11 mouse cellular contexts compared by ENCODE assay signal in the genomic region with DNA sequence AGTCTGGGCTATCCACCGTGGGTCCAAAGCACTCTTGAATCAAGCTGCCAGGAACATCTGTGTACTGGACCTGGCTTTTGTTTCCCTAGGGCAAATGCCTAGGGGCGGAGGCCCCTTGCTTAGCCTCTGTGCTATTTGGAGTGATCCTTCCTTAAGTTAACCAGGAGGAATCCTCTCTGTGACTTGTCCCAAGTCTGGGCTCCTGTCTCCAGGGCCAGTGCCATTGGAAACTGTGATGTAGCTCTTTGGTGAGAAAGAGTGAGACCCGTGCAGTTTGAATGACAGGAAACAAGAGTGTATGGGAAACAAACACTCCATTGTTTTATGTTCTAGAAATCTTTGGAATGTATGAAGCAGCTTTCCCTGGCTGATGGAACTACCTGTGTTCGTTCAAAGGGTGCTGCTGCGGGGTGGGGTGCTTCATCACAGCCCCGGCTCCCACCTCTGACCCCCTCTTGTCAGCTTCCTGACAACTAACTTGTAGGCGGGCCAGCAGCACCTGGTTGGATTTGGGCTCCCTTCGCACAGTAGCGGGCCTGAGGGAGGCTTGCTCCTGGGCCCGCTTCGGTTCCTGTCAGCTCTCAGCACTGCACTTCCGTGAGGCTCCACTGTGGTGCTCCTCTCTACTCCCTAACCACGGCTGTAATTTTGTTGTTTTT. TPM values are rescaled to one million over a fixed set of nuclear protein-coding genes. Genes with fewer than 3 reads are reported as not detected.
DNase-seq lines count a peak whose midpoint lies in the region; ATAC-seq and TF ChIP-seq lines count a peak whose summit lies in the region.
"Had no signal": no experiment of that assay in that cellular context is flagged by ENCODE, and none has a peak within 500 bp of the region (broad histone marks: within the 10 kb centered on the region; RNA-seq: fewer than 3 reads in every experiment).

No protein-coding gene starts in this region.

- peaks cover 62% of the 10 kb centered on the region for H3K36me3 ChIP-seq in heart, adult 2 months (ENCODE audit: control insufficient read depth, insufficient read depth, low read length)
- peaks cover 69% of the 10 kb centered on the region for H3K36me3 ChIP-seq in limb, embryonic 15.5 days
- peaks cover 10% of the 10 kb centered on the region for H3K36me3 ChIP-seq in midbrain, embryonic 11.5 days (ENCODE audit: control insufficient read depth, insufficient read depth, low read length)

- no peak overlapping the region for H3K4me3 ChIP-seq in cerebellum, adult 2 months (replicated peaks; ENCODE audit: insufficient read depth, low read depth, low read length)
- H3K4me3 ChIP-seq in left cerebral cortex, adult 2 months: no peak overlapping the region
- H3K4me3 ChIP-seq in heart, adult 2 months: no peak overlapping the region
- no peak overlapping the region for H3K4me3 ChIP-seq in limb, embryonic 15.5 days
- no peak overlapping the region for H3K4me3 ChIP-seq in midbrain, embryonic 11.5 days (ENCODE audit: low read depth, low read length)

- 0 out of 2 replicates have a peak, but pooled peaks have one; percentile 59 for TF ChIP-seq EP300 in heart, adult 2 months (IDR thresholded peaks at IDR 0.05; ENCODE audit: insufficient read depth, low read depth, low read length)

- H3K4me1 ChIP-seq in cerebellum, adult 2 months (ENCODE audit: control insufficient read depth, insufficient read depth, low read length): peaks cover 80% of the 10 kb centered on the region
- peaks cover 70% of the 10 kb centered on the region for H3K4me1 ChIP-seq in heart, adult 2 months (ENCODE audit: control insufficient read depth, insufficient read depth, low read length)
- peaks cover 19% of the 10 kb centered on the region for H3K4me1 ChIP-seq in limb, embryonic 15.5 days
- no peaks in the 10 kb centered on the region for H3K4me1 ChIP-seq in midbrain, embryonic 11.5 days (ENCODE audit: control insufficient read depth, insufficient read depth, low read length)

- WGBS in cerebellum, adult 2 months: 61% methylated on average over 13 of the region's 13 CpGs
- 39% methylated on average over 13 of the region's 13 CpGs for WGBS in heart, adult 2 months
- 66% methylated on average over 13 of the region's 13 CpGs for WGBS in limb, embryonic 15.5 days
- 89% methylated on average over 13 of the region's 13 CpGs for WGBS in midbrain, embryonic 11.5 days

- TF ChIP-seq POLR2A in cerebellum, adult 2 months (IDR thresholded peaks at IDR 0.05; ENCODE audit: borderline replicate concordance, insufficient read depth, low read length): no peak
- 0 out of 2 replicates have a peak, but pooled peaks have one; percentile 10 for TF ChIP-seq POLR2A in heart, adult 2 months (IDR thresholded peaks at IDR 0.05; ENCODE audit: insufficient read depth, low read depth, low read length)

- no peak for DNase-seq in cerebellum, adult 2 months
- DNase-seq in cerebellum, postnatal 10 days: no peak
- DNase-seq in left cerebral cortex, adult 2 months (ENCODE audit: extremely low spot score in 1 of 2, low spot score in 2 of 2): no peak
- DNase-seq in left cerebral cortex, adult 9 months (ENCODE audit: low spot score in 2 of 2): no peak
- peak; percentile 64 to 72 for DNase-seq in heart, adult 2 months
- no peak for DNase-seq in urinary bladder, postnatal 25 days (ENCODE audit: low spot score)
- no peak for DNase-seq in midbrain, embryonic 11.5 days (ENCODE audit: low spot score, missing footprints)
- DNase-seq: adrenal gland, postnatal 14 days; cerebellum, adult 9-10 months; kidney, postnatal 25 days had no signal

- no peaks in the 10 kb centered on the region for H3K27me3 ChIP-seq in cerebellum, adult 2 months (ENCODE audit: control insufficient read depth, insufficient read depth, low read length)
- no peaks in the 10 kb centered on the region for H3K27me3 ChIP-seq in heart, adult 2 months (ENCODE audit: control insufficient read depth, insufficient read depth, low read length)
- H3K27me3 ChIP-seq in limb, embryonic 15.5 days: no peaks in the 10 kb centered on the region
- no peaks in the 10 kb centered on the region for H3K27me3 ChIP-seq in midbrain, embryonic 11.5 days (ENCODE audit: control insufficient read depth, insufficient read depth, low read length)

- intact Hi-C loops in left cerebral cortex, adult 2 months (cut with DNase I): no loop called here
- intact Hi-C loops in heart, adult 2 months (cut with DNase I): loop anchor here (1.0 kb wide), 1 partner anchor 12 kb away; no protein-coding TSS in a partner anchor

- H3K9me3 ChIP-seq in limb, embryonic 15.5 days: no peaks in the 10 kb centered on the region
- H3K9me3 ChIP-seq in midbrain, embryonic 11.5 days (ENCODE audit: control insufficient read depth, low read length): no peaks in the 10 kb centered on the region

- ATAC-seq in limb, embryonic 15.5 days (ENCODE audit: insufficient number of reproducible peaks, low FRiP score, low TSS enrichment, low read depth): no peak
- ATAC-seq in midbrain, embryonic 11.5 days (ENCODE audit: low FRiP score): no peak

- peak overlapping the region; percentile 80 for H3K27ac ChIP-seq in cerebellum, adult 2 months (ENCODE audit: insufficient read depth, low read length)
- peak overlapping the region; percentile 13; the same call in 1 of the 2 replicates for H3K27ac ChIP-seq in left cerebral cortex, adult 2 months
- H3K27ac ChIP-seq in heart, adult 2 months: peak overlapping the region; percentile 91
- H3K27ac ChIP-seq in limb, embryonic 15.5 days: 0 out of 2 replicates have a peak overlapping the region, but pooled peaks have one; percentile 35
- H3K27ac ChIP-seq in midbrain, embryonic 11.5 days (ENCODE audit: low read depth, low read length): no peak overlapping the region

- peaks cover 11% of the 10 kb centered on the region for H3K79me2 ChIP-seq in heart, adult 2 months (replicated peaks; ENCODE audit: control insufficient read depth, insufficient read depth, low read length)

- peak overlapping the region; percentile 30; the same call in 1 of the 2 replicates for H3K9ac ChIP-seq in heart, adult 2 months (ENCODE audit: low read depth, low read length)
- no peak overlapping the region for H3K9ac ChIP-seq in limb, embryonic 15.5 days
- no peak overlapping the region for H3K9ac ChIP-seq in midbrain, embryonic 11.5 days (ENCODE audit: low read length)

- no peak overlapping the region for H3K4me2 ChIP-seq in limb, embryonic 15.5 days
- H3K4me2 ChIP-seq in midbrain, embryonic 11.5 days: no peak overlapping the region

- TF ChIP-seq CTCF in cerebellum, adult 2 months (IDR thresholded peaks at IDR 0.05; ENCODE audit: borderline replicate concordance, insufficient read depth, low read depth, low read length): no peak
- TF ChIP-seq CTCF in left cerebral cortex, adult 2 months (IDR thresholded peaks at IDR 0.05): no peak; the same call in 1 of the 2 replicates
- TF ChIP-seq CTCF in heart, adult 2 months (IDR thresholded peaks at IDR 0.05): peak; percentile 22; the same call in 1 of the 2 replicates

RNA-seq across cellular contexts. Expression of a gene that starts 11.8 kb away (rescaled TPM):
- polyA plus RNA-seq in cerebellum, adult 2 months (2012; rRNA removed): 168 and 220 TPM in 2 replicates
- total RNA-seq in left cerebral cortex, adult 2 months (2021): 10 to 100 TPM; 36.4 to 43.5 TPM
- 100 to 1,000 TPM in 1 of 2 experiments, 10 to 100 TPM in 1; 98.0 to 120 TPM for total RNA-seq in heart, adult 2 months (2021)
- 111 and 142 TPM in 2 replicates for polyA plus RNA-seq in heart, adult 2 months (2012; rRNA removed)
- polyA plus RNA-seq in limb, embryonic 15.5 days (2015; fragmentation: Nextera tagmentation; extraction: Ambion mirVana): 93.6 and 103 TPM in 2 replicates
- 64.1 and 68.2 TPM in 2 replicates for polyA plus RNA-seq in midbrain, embryonic 11.5 days (2014; fragmentation: Nextera tagmentation; extraction: Ambion mirVana)

RNA-seq across cellular contexts. Expression of a gene that starts 17.9 kb away (rescaled TPM):
- polyA plus RNA-seq in cerebellum, adult 2 months (2012; rRNA removed): 33.1 and 36.5 TPM in 2 replicates
- total RNA-seq in left cerebral cortex, adult 2 months (2021): 1 to 10 TPM; 3.4 to 4.1 TPM
- 10 to 100 TPM; 11.7 to 13.9 TPM for total RNA-seq in heart, adult 2 months (2021)
- 7.0 and 7.7 TPM in 2 replicates for polyA plus RNA-seq in heart, adult 2 months (2012; rRNA removed)
- 1.4 and 2.0 TPM in 2 replicates for polyA plus RNA-seq in limb, embryonic 15.5 days (2015; fragmentation: Nextera tagmentation; extraction: Ambion mirVana)
- polyA plus RNA-seq in midbrain, embryonic 11.5 days (2014; fragmentation: Nextera tagmentation; extraction: Ambion mirVana): 0.23 and 0.42 TPM in 2 replicates

RNA-seq across cellular contexts. Expression of a gene that starts 46.4 kb away (rescaled TPM):
- 84.1 and 85.5 TPM in 2 replicates for polyA plus RNA-seq in cerebellum, adult 2 months (2012; rRNA removed)
- 10 to 100 TPM; 64.7 to 72.5 TPM for total RNA-seq in left cerebral cortex, adult 2 months (2021)
- total RNA-seq in heart, adult 2 months (2021): 10 to 100 TPM; 13.9 to 14.0 TPM
- 19.4 and 19.6 TPM in 2 replicates for polyA plus RNA-seq in heart, adult 2 months (2012; rRNA removed)
- polyA plus RNA-seq in limb, embryonic 15.5 days (2015; fragmentation: Nextera tagmentation; extraction: Ambion mirVana): 81.5 and 81.7 TPM in 2 replicates
- 51.2 and 54.7 TPM in 2 replicates for polyA plus RNA-seq in midbrain, embryonic 11.5 days (2014; fragmentation: Nextera tagmentation; extraction: Ambion mirVana)

RNA-seq across cellular contexts. Expression of a gene that starts 46.9 kb away (rescaled TPM):
- polyA plus RNA-seq in cerebellum, adult 2 months (2012; rRNA removed): 40.8 and 41.1 TPM in 2 replicates
- total RNA-seq in left cerebral cortex, adult 2 months (2021): 10 to 100 TPM; 37.4 to 40.1 TPM
- 10 to 100 TPM; 20.5 to 24.5 TPM for total RNA-seq in heart, adult 2 months (2021)
- 26.3 and 26.7 TPM in 2 replicates for polyA plus RNA-seq in heart, adult 2 months (2012; rRNA removed)
- 8.6 and 9.0 TPM in 2 replicates for polyA plus RNA-seq in limb, embryonic 15.5 days (2015; fragmentation: Nextera tagmentation; extraction: Ambion mirVana)
- polyA plus RNA-seq in midbrain, embryonic 11.5 days (2014; fragmentation: Nextera tagmentation; extraction: Ambion mirVana): 7.1 and 8.1 TPM in 2 replicates

RNA-seq across cellular contexts. Expression of a gene that starts 52.6 kb away (rescaled TPM):
- polyA plus RNA-seq in cerebellum, adult 2 months (2012; rRNA removed): 317 and 326 TPM in 2 replicates
- total RNA-seq in left cerebral cortex, adult 2 months (2021): 100 to 1,000 TPM in 1 of 2 experiments, 10 to 100 TPM in 1; 94.9 to 108 TPM
- total RNA-seq in heart, adult 2 months (2021): 10 to 100 TPM; 36.1 to 38.4 TPM
- polyA plus RNA-seq in heart, adult 2 months (2012; rRNA removed): 88.9 and 107 TPM in 2 replicates
- polyA plus RNA-seq in limb, embryonic 15.5 days (2015; fragmentation: Nextera tagmentation; extraction: Ambion mirVana): 14.6 and 16.2 TPM in 2 replicates
- polyA plus RNA-seq in midbrain, embryonic 11.5 days (2014; fragmentation: Nextera tagmentation; extraction: Ambion mirVana): 6.2 and 8.6 TPM in 2 replicates

Comparison
In these comparisons a context has a peak if more than half of its experiments do, and no peak if none do; other contexts are left out.
1. DNase-seq: peak in heart, adult 2 months (2 of 2); none in cerebellum, adult 2 months (0 of 2), cerebellum, postnatal 10 days (0 of 2), left cerebral cortex, adult 2 months (0 of 2), left cerebral cortex, adult 9 months (0 of 2), urinary bladder, postnatal 25 days (single experiment) and midbrain, embryonic 11.5 days (single experiment).